Mouse (Mus musculus) right cerebral cortex, postnatal 4 days (tissue): ENCODE results near the gene Ylpm1.

Experiments used
- DNase-seq: peaks from one replicate; pipeline ENCODE4 v3.0.0-alpha.2; 2022

The Ylpm1 gene

DNA sequence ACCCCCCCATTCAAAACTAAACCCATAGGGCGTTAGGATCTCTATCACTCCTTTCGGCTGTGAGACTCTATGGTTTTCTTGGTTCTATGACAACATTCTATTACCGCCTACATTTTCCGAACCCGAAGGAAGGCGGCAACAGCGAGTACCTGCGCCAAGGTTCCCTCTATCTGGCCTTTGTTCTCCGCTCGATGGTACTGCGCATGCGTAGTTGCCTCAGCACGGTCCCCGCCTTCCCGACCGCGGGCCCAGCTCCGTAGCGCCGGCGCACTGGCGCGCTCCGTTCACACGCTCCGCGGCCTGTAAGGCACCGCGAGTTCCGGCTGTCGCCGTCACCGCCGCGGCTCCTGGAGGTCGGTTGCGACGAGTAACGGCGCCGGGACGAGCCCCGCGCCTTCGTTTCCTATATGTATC, at the start of gene Ylpm1:
Gene Ylpm1 (plus strand): TSS at position 239 of the 414 bp plus-strand sequence.
- DNase-seq, result peak; percentile 97

- no peak for DNase-seq
Observed at GRCm38 (mm10) chr12:84947894-84948583, 48.1 kb upstream of the Ylpm1 start.

DNA sequence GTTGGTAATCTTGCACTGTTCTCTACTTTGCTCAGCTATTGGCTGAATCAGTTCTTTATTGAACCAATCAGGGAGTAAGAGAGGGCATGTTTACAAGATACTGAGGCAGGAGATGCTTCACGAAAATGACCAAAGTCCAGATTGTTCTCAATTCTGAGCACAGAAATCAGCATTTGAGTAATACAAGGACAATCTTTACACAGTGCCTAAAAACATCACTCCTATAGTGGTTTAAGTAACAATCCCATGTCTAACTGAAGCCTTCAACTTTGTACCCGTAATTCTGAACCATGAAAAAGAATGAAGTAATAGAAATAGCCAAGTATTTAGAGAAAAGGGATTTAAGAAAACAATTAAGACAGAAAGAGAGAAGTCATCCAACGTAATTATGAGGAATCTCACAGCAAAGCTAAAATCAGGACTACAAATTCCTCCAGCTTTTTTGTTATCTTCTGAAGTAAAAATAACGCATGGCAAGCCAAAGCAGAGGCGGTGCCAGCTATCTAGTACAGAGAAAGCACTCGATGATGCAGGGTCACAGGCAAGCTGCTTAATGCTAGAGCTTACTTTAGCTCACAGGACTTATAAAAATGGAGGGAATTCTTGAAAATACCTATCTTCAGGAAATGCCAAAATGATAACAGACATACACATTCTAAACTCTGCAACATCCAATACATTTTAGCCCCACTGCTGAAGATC, 47.4 kb upstream of the Ylpm1 start:
- DNase-seq, result no peak

GRCm38 (mm10) chr12:84950763-84951162, 45.4 kb upstream of the Ylpm1 start:
- DNase-seq, result no peak

DNA sequence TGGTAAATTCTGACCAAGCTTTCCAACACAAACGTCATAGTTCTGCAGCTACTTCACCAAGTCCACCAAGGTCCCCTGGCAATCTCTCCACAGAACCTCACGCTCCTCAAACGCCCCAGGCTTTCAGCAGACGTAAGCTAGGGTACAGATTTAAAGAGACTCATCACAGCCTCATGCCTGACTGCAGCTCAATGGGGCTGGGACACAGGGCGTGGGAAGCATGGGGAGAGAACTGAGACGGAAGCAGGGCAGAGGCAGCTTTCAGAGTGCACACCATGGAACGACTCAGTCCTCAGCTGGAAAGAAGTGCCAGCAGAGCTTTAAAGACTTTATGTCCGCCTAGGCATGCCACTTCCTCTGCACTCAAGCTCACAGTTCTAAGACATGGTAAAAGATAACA, 44.6 kb upstream of the Ylpm1 start:
- no peak for DNase-seq

- no peak for DNase-seq
Observed at GRCm38 (mm10) chr12:84952351-84952750, 43.8 kb upstream of the Ylpm1 start.

GRCm38 (mm10) chr12:84956317-84956716, 39.8 kb upstream of the Ylpm1 start:
- DNase-seq, result no peak

GRCm38 (mm10) chr12:84958794-84959356, 37.2 kb upstream of the Ylpm1 start:
- DNase-seq, result no peak

DNA sequence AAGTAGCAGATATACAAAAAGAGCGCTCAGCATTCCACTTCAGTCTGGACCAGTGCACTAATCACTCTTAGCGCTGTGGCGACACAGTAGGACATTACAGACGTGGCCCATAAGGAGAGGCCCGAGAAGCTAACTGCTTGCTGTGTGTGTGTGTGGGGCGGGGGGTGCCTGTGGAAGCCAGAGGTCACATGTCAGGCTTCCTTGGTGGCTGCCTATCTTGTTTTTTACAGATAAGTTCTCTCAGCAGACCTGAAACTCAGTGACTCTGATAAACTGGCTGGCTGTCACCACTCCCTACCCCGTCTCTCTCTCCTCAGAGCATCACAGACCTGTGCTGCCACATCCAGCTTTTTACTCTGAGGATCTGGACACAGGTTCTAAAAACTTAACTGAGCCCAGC, 33.5 kb upstream of the Ylpm1 start:
- no peak for DNase-seq

- no peak for DNase-seq
Observed at GRCm38 (mm10) chr12:84968831-84969655, 27.1 kb upstream of the Ylpm1 start.

DNA sequence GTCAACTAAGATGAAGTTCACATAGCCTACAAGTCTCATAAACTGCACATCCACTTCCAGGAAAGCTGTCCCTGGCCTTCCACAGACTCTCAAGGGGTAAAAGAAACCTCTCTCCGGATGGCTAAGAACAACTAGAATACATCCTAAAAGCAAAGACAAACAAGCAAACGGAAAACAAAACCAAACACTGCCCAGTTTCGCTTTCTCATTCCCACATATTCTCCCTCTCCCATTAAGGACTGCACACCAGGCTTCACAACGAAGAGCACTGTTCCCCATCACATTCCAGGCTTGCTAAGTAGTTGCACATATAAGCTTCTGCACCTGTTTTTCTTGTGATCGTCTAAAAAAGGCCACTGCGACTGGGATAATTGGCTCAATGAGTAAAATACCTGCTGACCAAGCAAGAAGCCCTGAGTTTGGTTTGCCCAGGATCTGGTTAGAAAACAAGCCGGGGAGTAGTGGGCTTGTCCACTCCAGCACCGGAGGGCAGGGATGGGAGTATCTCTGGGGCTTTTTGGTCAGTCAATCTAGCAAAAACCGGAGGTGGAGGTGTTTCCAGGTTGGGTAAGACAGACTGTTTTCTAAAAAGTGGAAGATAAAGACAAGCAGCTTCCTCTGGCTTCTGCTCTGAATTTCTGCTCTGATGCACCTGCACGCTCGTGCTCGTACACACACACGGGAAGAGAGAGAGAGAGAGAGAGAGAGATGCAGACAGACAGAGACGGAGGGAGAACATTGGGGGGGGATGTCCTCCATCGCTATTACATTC, 26.3 kb upstream of the Ylpm1 start:
- DNase-seq, result no peak

GRCm38 (mm10) chr12:84970428-84971096, 25.6 kb upstream of the Ylpm1 start, which contains the start of the genes Fcf1 and Arel1:
Gene Fcf1 (plus strand): TSS chr12:84970897.
Gene Arel1 (minus strand): TSS chr12:84970900.
- DNase-seq, result peak; percentile 83

GRCm38 (mm10) chr12:84979264-84979862, 16.8 kb upstream of the Ylpm1 start:
- DNase-seq, result no peak

DNA sequence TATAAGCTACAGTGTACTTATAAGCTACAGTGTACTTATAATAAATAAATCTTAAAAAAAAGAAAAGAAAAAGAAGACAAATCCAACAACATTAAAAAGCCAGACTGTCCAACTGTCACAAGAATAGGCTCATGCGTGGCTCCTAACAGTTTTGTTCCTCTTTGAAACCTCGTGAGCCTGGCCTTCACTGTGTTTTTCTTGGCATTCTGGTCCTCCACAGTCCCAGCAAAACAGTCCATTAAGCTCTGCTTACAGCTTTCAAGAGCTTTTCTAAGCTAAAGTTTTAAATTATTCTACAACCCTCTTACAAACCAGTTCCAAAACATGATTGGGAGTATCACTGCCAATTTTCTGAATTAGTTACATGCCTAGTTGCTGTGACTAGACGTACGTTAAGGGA, 6.7 kb upstream of the Ylpm1 start:
- DNase-seq, result no peak

GRCm38 (mm10) chr12:84995112-84995761, 884 bp upstream of the Ylpm1 start:
- no peak for DNase-seq

GRCm38 (mm10) chr12:84996501-84997398, 629 bp downstream of the Ylpm1 start:
- peak; percentile 68 for DNase-seq

GRCm38 (mm10) chr12:84999053-84999452, 2.9 kb downstream of the Ylpm1 start:
- DNase-seq, result no peak

DNA sequence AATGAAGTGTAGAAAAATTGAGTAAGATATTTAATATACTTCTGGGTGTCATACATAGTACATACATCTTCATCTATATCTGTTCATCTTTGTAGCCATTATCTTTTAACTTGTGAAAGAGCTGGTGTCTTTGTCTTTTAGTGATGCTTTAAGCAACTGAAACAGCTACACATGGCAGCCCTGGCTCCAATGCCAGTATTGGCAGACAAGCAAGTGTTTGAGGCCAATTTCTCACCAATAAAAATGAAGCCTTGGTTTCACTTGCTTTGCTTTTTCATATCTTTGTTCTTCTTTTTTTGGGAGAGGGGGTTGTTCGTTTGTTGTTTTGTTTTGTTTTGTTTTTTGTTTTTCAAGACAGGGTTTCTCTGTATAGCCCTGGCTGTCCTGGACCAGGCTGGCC, 10.1 kb downstream of the Ylpm1 start:
- DNase-seq, result no peak

GRCm38 (mm10) chr12:85007021-85007420, 10.9 kb downstream of the Ylpm1 start:
- DNase-seq, result no peak

- no peak for DNase-seq
Observed at GRCm38 (mm10) chr12:85009776-85010175, 13.7 kb downstream of the Ylpm1 start.
